Mouse (Mus musculus): ENCODE measurements around the gene Fbxw11.
"Not testable (repeated sequence)": the region's sequence is repeated elsewhere in the genome, so short reads cannot be mapped to it uniquely, and the experiment has no call there.

The Fbxw11 gene

GRCm38 (mm10) chr11:32642249-32642876 lies at the start of gene Fbxw11:
Fbxw11 (plus strand) TSS chr11:32642724.
- peak; percentile 97 for DNase-seq

DNA sequence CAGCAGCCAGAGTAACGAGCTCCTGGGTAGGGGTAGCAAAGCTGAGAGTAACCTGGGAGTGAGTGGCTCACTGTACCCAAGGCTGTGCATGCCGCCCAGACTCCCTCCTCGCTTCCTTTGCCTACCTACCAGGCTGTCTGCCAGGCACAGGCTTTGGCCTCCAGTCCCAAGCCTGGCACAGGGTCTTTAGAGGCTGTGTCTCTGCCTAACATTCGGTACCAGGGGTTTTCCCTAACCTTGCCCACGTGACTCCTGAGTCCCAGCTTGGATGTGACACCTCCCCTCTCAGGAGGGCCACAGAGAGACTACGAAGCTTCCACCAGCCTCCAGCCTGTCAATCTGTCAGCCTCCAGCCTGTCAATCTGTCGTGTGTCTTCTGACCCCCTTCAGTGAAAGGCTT lies 49.4 kb upstream of the Fbxw11 start:
- no peak for DNase-seq

DNA sequence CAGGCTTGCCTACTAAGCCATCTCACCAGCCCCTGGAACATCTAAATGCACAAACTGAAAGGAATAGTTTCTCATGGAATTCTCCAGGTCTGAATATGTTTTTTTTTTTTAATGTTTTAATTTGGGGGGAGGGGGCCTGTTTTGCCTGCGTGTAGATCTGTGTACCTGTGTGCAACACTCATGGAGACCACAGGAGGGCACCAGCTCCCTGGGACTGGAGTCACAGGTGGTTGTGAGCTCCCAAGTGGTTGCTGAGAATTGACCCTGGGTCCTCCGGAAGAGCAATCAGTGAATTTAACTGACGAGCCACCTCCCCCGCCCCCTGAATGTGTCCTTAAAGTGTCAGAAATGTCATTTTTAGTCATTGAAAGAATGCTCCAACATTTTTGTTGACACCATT lies 48.4 kb upstream of the Fbxw11 start:
- no peak for DNase-seq

DNA sequence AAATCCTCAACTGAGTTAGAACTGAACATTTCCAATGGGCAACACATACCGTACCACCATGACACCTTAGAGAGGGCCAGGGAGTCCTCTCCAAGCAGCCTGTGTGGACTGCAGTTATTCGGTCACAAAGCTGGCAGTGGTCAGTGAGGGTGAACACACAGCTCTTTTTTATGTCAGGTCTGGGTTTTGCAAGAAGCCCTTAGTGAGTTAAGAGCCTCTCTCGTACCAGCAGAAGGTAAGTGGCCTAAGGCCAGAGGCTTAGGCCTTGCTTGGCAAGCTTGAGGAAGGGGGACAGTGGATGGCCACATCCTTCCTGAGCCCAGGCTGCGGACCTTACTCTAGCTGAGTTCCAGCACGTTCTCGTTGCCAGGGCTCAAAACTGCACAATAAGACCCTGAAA lies 42.2 kb upstream of the Fbxw11 start:
- DNase-seq = no peak

GRCm38 (mm10) chr11:32601528-32602323 lies 40.8 kb upstream of the Fbxw11 start:
- no peak for DNase-seq

- DNase-seq = no peak
Observed at GRCm38 (mm10) chr11:32604663-32605062, 37.9 kb upstream of the Fbxw11 start.

- DNase-seq = peak; percentile 72
Observed at GRCm38 (mm10) chr11:32605131-32605860, 37.2 kb upstream of the Fbxw11 start.

GRCm38 (mm10) chr11:32605907-32606306 lies 36.6 kb upstream of the Fbxw11 start:
- no peak for DNase-seq

DNA sequence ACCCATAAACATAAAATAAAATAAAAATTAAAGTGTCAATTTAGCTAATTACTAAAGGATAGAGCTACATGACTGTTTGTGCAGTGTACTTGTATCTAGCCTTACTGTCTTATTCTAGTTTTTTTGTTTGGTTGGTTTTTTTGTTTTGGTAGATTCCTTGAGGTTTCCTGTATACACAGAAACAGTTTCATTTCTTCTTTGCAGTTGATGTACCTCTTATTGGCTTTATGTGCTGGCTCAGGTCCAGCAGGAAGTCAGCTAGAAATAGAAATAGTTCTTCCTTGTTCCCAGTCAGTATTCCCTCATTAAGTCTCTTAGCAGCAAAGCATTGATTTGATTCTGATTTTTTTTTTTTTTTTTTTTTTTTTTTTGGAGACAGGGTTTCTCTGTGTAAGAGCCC lies 35.2 kb upstream of the Fbxw11 start:
- DNase-seq = no peak

DNA sequence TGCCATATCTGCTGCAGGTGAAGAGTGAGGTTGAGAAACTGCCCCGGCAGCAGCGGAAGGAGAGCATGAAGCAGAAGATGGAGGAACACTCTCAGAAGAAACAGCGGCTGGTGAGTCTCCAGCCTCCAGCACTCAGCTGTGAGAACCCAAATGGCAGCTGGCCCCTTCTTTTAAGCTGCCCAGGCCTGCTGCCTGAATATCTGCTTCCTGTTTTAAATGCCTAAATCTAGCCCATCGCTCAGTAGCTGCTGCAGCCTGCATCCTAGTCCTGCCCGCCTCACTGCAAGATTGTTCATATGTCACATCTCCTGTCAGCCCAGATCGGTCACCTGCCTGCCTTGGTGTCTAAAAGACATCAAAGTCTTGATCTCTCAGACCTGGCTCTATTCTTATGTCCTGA lies 31.9 kb upstream of the Fbxw11 start:
- no peak for DNase-seq

- DNase-seq = no peak
Observed at GRCm38 (mm10) chr11:32612304-32612703, 30.2 kb upstream of the Fbxw11 start.

- no peak for DNase-seq
Observed at GRCm38 (mm10) chr11:32614463-32614862, 28.1 kb upstream of the Fbxw11 start.

DNA sequence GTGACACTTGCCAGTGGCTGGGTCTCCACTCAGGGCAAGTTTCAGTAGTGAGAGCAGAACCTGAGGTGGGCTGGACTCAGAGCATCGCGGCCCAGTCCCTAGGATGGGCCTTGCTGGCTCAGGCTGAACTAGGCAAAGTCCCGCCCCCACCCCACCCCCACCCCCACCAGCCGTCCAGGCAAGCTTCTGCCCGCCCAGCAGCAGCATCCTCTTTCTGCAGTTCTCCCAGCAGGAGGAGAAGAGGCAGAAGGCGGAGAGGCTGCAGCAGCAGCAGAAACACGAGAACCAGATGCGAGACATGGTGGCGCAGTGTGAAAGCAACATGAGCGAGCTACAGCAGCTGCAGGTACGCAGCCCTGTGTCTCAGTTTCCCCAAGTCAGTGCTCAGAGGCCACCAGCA lies 27.0 kb upstream of the Fbxw11 start:
- no peak for DNase-seq

DNA sequence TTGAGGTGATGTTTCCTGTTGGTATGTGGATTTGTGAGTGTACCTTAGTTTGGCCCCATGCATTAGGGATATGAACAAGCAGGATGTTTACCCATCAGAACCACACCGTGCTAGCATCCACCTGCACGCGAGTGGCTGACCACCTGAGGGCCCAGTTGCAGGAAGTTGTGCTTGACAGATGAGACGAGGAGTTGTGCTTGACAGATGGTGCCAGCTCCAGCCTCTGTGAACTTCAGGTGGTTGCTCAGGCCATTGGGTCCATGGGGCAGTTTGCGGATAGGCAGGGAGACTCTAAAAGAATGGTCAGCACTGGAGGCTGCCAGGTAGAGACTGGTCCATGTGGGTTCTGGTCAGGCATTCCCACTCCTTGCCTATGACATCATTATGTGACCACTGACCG lies 26.4 kb upstream of the Fbxw11 start:
- no peak for DNase-seq

GRCm38 (mm10) chr11:32618036-32618435 lies 24.5 kb upstream of the Fbxw11 start:
- no peak for DNase-seq

- DNase-seq = not testable (repeated sequence)
Observed at GRCm38 (mm10) chr11:32618641-32619040, 23.9 kb upstream of the Fbxw11 start.

DNA sequence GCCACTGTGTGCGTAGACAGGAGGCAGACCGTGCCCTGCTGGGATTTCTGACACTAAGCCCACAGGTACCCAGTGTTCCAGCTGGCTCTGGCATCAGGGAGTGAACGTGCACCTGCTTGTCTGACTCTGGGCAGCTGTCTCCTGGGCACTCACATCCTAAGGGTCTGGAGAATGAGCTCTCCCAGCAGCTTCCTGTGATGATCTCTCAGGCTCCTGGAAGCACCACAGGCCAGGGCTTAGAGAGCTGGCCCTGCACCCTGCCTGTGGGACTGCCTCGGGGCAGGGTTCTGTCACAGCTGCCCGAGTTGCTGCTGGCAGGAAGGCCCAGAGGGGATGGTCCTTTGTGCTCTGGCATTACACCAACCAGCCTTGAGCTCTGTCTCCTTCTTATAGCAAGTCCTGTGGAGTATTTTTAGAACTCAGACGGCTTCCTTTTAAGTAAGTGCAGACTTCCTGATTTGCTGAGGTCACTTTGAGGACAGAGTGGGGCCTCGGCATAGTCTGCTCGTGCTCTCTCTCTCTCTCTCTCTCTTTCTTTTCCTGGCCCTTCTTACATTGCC lies 23.2 kb upstream of the Fbxw11 start:
- no peak for DNase-seq

DNA sequence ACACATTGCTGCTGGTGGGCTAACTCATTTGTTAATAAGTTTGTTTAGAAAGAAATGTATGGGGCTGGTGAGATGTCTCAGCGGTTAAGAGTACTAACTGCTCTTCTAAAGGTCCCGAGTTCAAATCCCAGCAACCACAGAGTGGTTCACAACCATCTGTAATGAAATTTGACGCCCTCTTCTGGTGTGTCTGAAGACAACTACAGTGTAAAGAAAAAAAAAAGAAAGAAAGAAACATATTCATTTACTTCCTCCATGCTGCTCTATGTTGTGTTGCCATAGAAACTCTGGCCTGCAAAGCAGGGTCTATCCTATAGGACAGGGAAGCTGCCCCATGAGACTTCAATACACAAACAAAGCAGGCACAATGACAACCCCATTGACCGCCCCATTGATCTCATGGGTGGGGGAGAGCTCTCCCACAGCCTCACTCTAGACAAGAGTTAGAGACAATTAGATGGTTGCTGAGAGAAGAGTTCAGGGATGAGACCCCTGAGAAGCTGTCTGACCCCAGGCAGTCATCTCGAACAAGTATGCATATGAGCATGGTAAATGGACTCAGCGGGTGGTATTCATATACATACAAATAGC lies 22.6 kb upstream of the Fbxw11 start:
- no peak for DNase-seq

DNA sequence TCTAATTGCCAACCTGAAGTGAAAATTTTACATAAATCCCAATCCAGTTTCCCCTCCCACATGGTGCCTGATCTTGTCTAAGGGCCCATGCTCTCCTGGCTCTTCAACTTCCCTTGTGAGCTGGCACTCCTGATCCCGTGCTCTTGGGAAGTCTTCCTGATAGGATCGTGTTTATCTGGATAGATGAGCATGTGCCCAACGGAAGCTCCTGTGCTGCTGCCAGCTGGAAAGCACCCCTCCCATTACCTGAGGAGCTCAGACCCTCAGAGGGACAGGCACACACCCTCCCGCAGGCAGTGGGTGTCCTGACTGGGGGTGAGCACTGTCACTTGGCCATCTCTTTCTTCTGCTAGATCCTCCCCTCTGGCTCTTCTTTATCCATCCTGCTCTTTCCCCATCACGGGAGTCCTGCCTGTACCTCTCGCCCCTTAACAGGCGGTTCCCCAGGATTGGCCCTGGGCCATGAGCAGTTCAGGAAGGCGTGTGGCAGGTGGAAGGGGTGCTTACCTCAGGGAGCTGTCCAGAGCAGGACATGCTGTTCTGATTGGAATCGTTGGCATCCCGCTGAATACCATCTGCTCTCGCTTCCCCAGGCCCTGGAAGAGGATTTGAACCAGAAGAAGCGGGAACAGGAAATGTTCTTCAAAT lies 20.6 kb upstream of the Fbxw11 start:
- DNase-seq = peak; percentile 99

- DNase-seq = no peak
Observed at GRCm38 (mm10) chr11:32622479-32623190, 19.9 kb upstream of the Fbxw11 start.

DNA sequence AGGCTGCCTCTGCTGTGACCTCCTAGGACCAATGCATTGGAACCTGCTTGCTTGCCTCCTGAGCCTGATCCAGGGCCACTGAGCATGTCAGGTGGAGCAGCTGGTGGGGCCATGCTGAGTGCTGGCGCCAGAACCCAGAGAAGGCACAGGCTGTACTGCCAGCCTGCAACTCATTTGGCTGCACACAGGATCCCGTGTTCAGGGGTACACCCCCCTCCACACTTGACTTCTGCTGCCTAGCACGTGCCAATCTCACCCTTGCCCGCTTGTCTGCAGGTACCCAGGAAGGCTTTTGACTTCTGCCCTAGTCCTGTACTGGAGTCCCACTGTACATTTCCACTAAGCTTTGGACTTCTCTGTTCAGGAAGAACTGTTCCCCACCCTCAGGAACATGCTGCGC lies 19.3 kb upstream of the Fbxw11 start:
- peak; percentile 99 for DNase-seq

DNA sequence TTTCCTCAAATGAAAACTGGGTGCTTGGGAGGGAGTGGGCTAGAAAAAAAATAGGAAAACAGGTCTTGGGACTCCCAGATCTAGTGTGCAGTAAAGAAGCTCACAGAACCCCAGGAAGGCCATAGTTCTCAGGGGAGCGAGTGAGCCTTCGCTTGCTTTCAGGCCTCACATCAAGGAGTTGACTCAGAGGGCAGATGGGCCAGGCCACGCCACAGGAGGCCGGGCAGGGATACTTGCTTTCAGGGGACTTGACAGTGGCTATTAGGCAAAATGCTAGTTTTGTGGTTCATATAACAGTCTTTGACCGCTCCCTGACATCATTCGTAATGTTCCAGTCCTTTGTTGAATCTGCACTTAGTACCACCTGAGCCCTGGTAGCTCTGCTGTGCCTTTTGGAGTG lies 18.6 kb upstream of the Fbxw11 start:
- DNase-seq = peak; percentile 76

Measured in cerebellum, adult 9-10 months (tissue).